Mouse (Mus musculus): ENCODE results near the gene Arhgap10. TPM values are rescaled to one million over a fixed set of nuclear protein-coding genes. Genes with fewer than 3 reads are reported as not detected.
A peak's percentile ranks its signal among the peaks of the same experiment; 100 is the strongest.

The Arhgap10 gene
- polyA plus RNA-seq, 1 experiment from 2014 or later = 19.7 TPM

- WGBS = 7% methylated on average over 33 of the region's 33 CpGs
- Histone ChIP-seq H3K9me3 (ENCODE audit: control insufficient read depth) (no peaks in the 10 kb centered on the region), H3K36me3 (ENCODE audit: control insufficient read depth, insufficient read depth) (no peaks in the 10 kb centered on the region), H3K4me2 (replicated peaks; ENCODE audit: low read depth) (peak overlapping the region; percentile 90), H3K27me3 (replicated peaks; ENCODE audit: control insufficient read depth, insufficient read depth, low read length) (no peaks in the 10 kb centered on the region), H3K4me1 (replicated peaks; ENCODE audit: control insufficient read depth, insufficient read depth, low read length) (no peaks in the 10 kb centered on the region), H3K27ac (ENCODE audit: low read depth, low read length) (peak overlapping the region; percentile 86), H3K4me3 (ENCODE audit: low read depth, low read length) (peak overlapping the region; percentile 83), H3K9ac (ENCODE audit: low read depth, low read length) (peak overlapping the region; percentile 63; the same call in 1 of the 2 replicates)
- peak; percentile 59 for ATAC-seq
- no peak for TF ChIP-seq CTCF (IDR thresholded peaks at IDR 0.05; ENCODE audit: low read depth)
Observed at GRCm38 (mm10) chr8:77518201-77519115, 705 bp upstream of the Arhgap10 start.

- 6% methylated on average over 10 of the region's 10 CpGs for WGBS
- H3K9me3 ChIP-seq (ENCODE audit: control insufficient read depth) = no peaks in the 10 kb centered on the region
- no peak for TF ChIP-seq CTCF (IDR thresholded peaks at IDR 0.05; ENCODE audit: low read depth)
- peak overlapping the region; percentile 63 for H3K9ac ChIP-seq (ENCODE audit: low read depth, low read length)
- no peaks in the 10 kb centered on the region for H3K4me1 ChIP-seq (replicated peaks; ENCODE audit: control insufficient read depth, insufficient read depth, low read length)
- no peaks in the 10 kb centered on the region for H3K27me3 ChIP-seq (replicated peaks; ENCODE audit: control insufficient read depth, insufficient read depth, low read length)
- peak overlapping the region; percentile 90 for H3K4me2 ChIP-seq (replicated peaks; ENCODE audit: low read depth)
- H3K4me3 ChIP-seq (ENCODE audit: low read depth, low read length) = peak overlapping the region; percentile 83
- H3K27ac ChIP-seq (ENCODE audit: low read depth, low read length) = peak overlapping the region; percentile 86
- ATAC-seq = peak; percentile 63
- H3K36me3 ChIP-seq (ENCODE audit: control insufficient read depth, insufficient read depth) = no peaks in the 10 kb centered on the region
Observed at GRCm38 (mm10) chr8:77516845-77517244, 908 bp downstream of the Arhgap10 start.

GRCm38 (mm10) chr8:77515786-77516185 is 2.0 kb downstream of the Arhgap10 start:
- H3K4me2 ChIP-seq (replicated peaks; ENCODE audit: low read depth) = peak overlapping the region; percentile 90
- peak overlapping the region; percentile 83 for H3K4me3 ChIP-seq (ENCODE audit: low read depth, low read length)
- WGBS = 77% methylated on average over 8 of the region's 8 CpGs
- no peak overlapping the region for H3K9ac ChIP-seq (ENCODE audit: low read depth, low read length)
- H3K27ac ChIP-seq (ENCODE audit: low read depth, low read length) = no peak overlapping the region
- no peaks in the 10 kb centered on the region for H3K27me3 ChIP-seq (replicated peaks; ENCODE audit: control insufficient read depth, insufficient read depth, low read length)
- TF ChIP-seq CTCF (IDR thresholded peaks at IDR 0.05; ENCODE audit: low read depth) = no peak
- H3K36me3 ChIP-seq (ENCODE audit: control insufficient read depth, insufficient read depth) = no peaks in the 10 kb centered on the region
- no peaks in the 10 kb centered on the region for H3K4me1 ChIP-seq (replicated peaks; ENCODE audit: control insufficient read depth, insufficient read depth, low read length)
- H3K9me3 ChIP-seq (ENCODE audit: control insufficient read depth) = no peaks in the 10 kb centered on the region
- ATAC-seq = no peak

- no peak for ATAC-seq
- H3K4me3 ChIP-seq (ENCODE audit: low read depth, low read length) = no peak overlapping the region
Observed at GRCm38 (mm10) chr8:77515201-77515600, 2.6 kb downstream of the Arhgap10 start.

GRCm38 (mm10) chr8:77511750-77512493 is 5.8 kb downstream of the Arhgap10 start:
- Histone ChIP-seq H3K27me3 (replicated peaks; ENCODE audit: control insufficient read depth, insufficient read depth, low read length) (no peaks in the 10 kb centered on the region), H3K4me2 (replicated peaks; ENCODE audit: low read depth) (no peak overlapping the region), H3K4me1 (replicated peaks; ENCODE audit: control insufficient read depth, insufficient read depth, low read length) (no peaks in the 10 kb centered on the region), H3K27ac (ENCODE audit: low read depth, low read length) (no peak overlapping the region), H3K36me3 (ENCODE audit: control insufficient read depth, insufficient read depth) (no peaks in the 10 kb centered on the region), H3K4me3 (ENCODE audit: low read depth, low read length) (no peak overlapping the region), H3K9me3 (ENCODE audit: control insufficient read depth) (no peaks in the 10 kb centered on the region), H3K9ac (ENCODE audit: low read depth, low read length) (no peak overlapping the region)
- WGBS = 60% methylated on average over 13 of the region's 13 CpGs
- TF ChIP-seq CTCF (IDR thresholded peaks at IDR 0.05; ENCODE audit: low read depth) = no peak
- ATAC-seq = no peak

More at GRCm38 (mm10) chr8:77515201-77515600, 2.6 kb downstream of the Arhgap10 start:
- Histone ChIP-seq H3K27me3 (replicated peaks; ENCODE audit: control insufficient read depth, insufficient read depth, low read length) (no peaks in the 10 kb centered on the region), H3K36me3 (ENCODE audit: control insufficient read depth, insufficient read depth) (no peaks in the 10 kb centered on the region), H3K4me2 (replicated peaks; ENCODE audit: low read depth) (peak overlapping the region; percentile 90), H3K4me1 (replicated peaks; ENCODE audit: control insufficient read depth, insufficient read depth, low read length) (no peaks in the 10 kb centered on the region), H3K27ac (ENCODE audit: low read depth, low read length) (no peak overlapping the region), H3K9me3 (ENCODE audit: control insufficient read depth) (no peaks in the 10 kb centered on the region), H3K9ac (ENCODE audit: low read depth, low read length) (no peak overlapping the region)
- TF ChIP-seq CTCF (IDR thresholded peaks at IDR 0.05; ENCODE audit: low read depth) = no peak
- WGBS = 90% methylated on average over 8 of the region's 8 CpGs

GRCm38 (mm10) chr8:77510426-77510825 is 7.3 kb downstream of the Arhgap10 start:
- Histone ChIP-seq H3K4me1 (replicated peaks; ENCODE audit: control insufficient read depth, insufficient read depth, low read length) (no peaks in the 10 kb centered on the region), H3K27me3 (replicated peaks; ENCODE audit: control insufficient read depth, insufficient read depth, low read length) (no peaks in the 10 kb centered on the region), H3K4me3 (ENCODE audit: low read depth, low read length) (no peak overlapping the region), H3K36me3 (ENCODE audit: control insufficient read depth, insufficient read depth) (no peaks in the 10 kb centered on the region), H3K4me2 (replicated peaks; ENCODE audit: low read depth) (no peak overlapping the region), H3K9ac (ENCODE audit: low read depth, low read length) (no peak overlapping the region), H3K9me3 (ENCODE audit: control insufficient read depth) (no peaks in the 10 kb centered on the region), H3K27ac (ENCODE audit: low read depth, low read length) (no peak overlapping the region)
- WGBS = 80% methylated on average over 3 of the region's 3 CpGs
- ATAC-seq = no peak
- TF ChIP-seq CTCF (IDR thresholded peaks at IDR 0.05; ENCODE audit: low read depth) = no peak
